13 mouse cellular contexts compared by ENCODE assay signal in the genomic region with DNA sequence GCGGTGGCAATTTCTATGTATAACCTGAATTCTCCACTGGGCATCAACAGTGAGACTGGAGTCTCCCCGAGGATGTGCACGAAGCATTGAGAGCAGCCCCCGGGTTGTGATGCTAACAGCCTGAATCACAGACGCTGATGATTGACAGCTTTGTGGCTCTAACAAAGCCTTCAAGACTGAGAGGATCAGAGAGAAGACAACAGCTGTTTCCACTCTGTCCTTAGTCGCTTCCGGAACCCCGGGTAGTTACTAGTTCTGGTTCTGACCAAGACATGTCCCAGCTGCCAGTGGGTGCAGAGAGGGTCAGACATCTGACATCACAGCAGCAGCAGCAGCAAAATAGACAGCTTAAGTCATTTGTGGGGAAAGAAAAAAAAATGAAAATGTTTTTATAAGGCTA.
DNase-seq lines count a peak whose midpoint lies in the region; ATAC-seq and TF ChIP-seq lines count a peak whose summit lies in the region.
"Had no signal": no experiment of that assay in that cellular context is flagged by ENCODE, and none has a peak within 500 bp of the region (broad histone marks: within the 10 kb centered on the region; RNA-seq: fewer than 3 reads in every experiment).

No protein-coding gene starts in this region.

- no peaks in the 10 kb centered on the region for H3K27me3 ChIP-seq in embryonic facial prominence, embryonic 11.5 days (ENCODE audit: control insufficient read depth, insufficient read depth, low read length)
- H3K27me3 ChIP-seq in intestine, embryonic 15.5 days (replicated peaks) = no peaks in the 10 kb centered on the region
- H3K27me3 ChIP-seq: Patski had no signal

- H3K36me3 ChIP-seq in embryonic facial prominence, embryonic 11.5 days (replicated peaks; ENCODE audit: control insufficient read depth, insufficient read depth, low read depth, low read length) = no peaks in the 10 kb centered on the region
- no peaks in the 10 kb centered on the region for H3K36me3 ChIP-seq in intestine, embryonic 15.5 days

- no peaks in the 10 kb centered on the region for H3K9me3 ChIP-seq in embryonic facial prominence, embryonic 11.5 days (replicated peaks; ENCODE audit: control insufficient read depth, low read length)
- no peaks in the 10 kb centered on the region for H3K9me3 ChIP-seq in intestine, embryonic 15.5 days

- no peak for TF ChIP-seq POLR2A in lung, adult 2 months (IDR thresholded peaks at IDR 0.05; ENCODE audit: borderline replicate concordance, extremely low read depth, low read depth, low read length)

- H3K4me3 ChIP-seq in embryonic facial prominence, embryonic 11.5 days (ENCODE audit: low read depth, low read length) = no peak overlapping the region
- H3K4me3 ChIP-seq in intestine, embryonic 15.5 days (replicated peaks) = no peak overlapping the region
- H3K4me3 ChIP-seq in lung, adult 2 months (replicated peaks; ENCODE audit: extremely low read depth, low read depth, low read length) = no peak overlapping the region

- H3K4me1 ChIP-seq in embryonic facial prominence, embryonic 11.5 days (ENCODE audit: control insufficient read depth, insufficient read depth, low read length) = peaks cover 2% of the 10 kb centered on the region
- 0 out of 2 replicates have a peak, but pooled peaks cover 3% of the 10 kb centered on the region for H3K4me1 ChIP-seq in intestine, embryonic 15.5 days (replicated peaks)
- no peaks in the 10 kb centered on the region for H3K4me1 ChIP-seq in lung, adult 2 months (ENCODE audit: control insufficient read depth, insufficient read depth, low read length)

- no peak overlapping the region; the same call in 1 of the 2 replicates for H3K27ac ChIP-seq in embryonic facial prominence, embryonic 11.5 days (replicated peaks; ENCODE audit: low read depth, low read length)
- no peak overlapping the region for H3K27ac ChIP-seq in intestine, embryonic 15.5 days

- DNase-seq in embryo, embryonic 10.5 days (ENCODE audit: low spot score) = peak; percentile 63
- peak; percentile 65 for DNase-seq in embryonic facial prominence, embryonic 11.5 days (ENCODE audit: low spot score)
- peak; percentile 18 for DNase-seq in lung, adult 2 months
- no peak for DNase-seq in Muller cell, postnatal 12 days (ENCODE audit: inconsistent ontology term)
- DNase-seq in thymus, postnatal 25 days = no peak
- no peak for DNase-seq in right cerebral cortex, adult 18-20 months
- DNase-seq: cerebellum, adult 11 months; gastrocnemius, postnatal 14 days; left cerebral cortex, postnatal 4 days; right cerebral cortex, postnatal 14 days had no signal

- 34% methylated on average over 8 of the region's 8 CpGs for WGBS in embryonic facial prominence, embryonic 11.5 days
- WGBS in intestine, embryonic 15.5 days = 51% methylated on average over 8 of the region's 8 CpGs
- WGBS in lung, adult 2 months = 49% methylated on average over 8 of the region's 8 CpGs

- H3K9ac ChIP-seq in embryonic facial prominence, embryonic 11.5 days (replicated peaks; ENCODE audit: low read length) = no peak overlapping the region
- H3K9ac ChIP-seq in intestine, embryonic 15.5 days = no peak overlapping the region

- no peak for TF ChIP-seq CTCF in lung, adult 2 months (IDR thresholded peaks at IDR 0.05; ENCODE audit: insufficient read depth, low read length)

- no peak for ATAC-seq in embryonic facial prominence, embryonic 11.5 days (replicated peaks; ENCODE audit: insufficient number of reproducible peaks, low FRiP score, low TSS enrichment, low read depth)
- peak; percentile 70 for ATAC-seq in intestine, embryonic 15.5 days
- ATAC-seq in megakaryocyte-erythroid progenitor cell, adult 5-6 weeks (replicated peaks; ENCODE audit: low FRiP score, low TSS enrichment, poor library complexity, severe bottlenecking) = no peak
- ATAC-seq: Patski had no signal

- no peak overlapping the region for H3K4me2 ChIP-seq in embryonic facial prominence, embryonic 11.5 days (ENCODE audit: low read depth, low read length)
- H3K4me2 ChIP-seq in intestine, embryonic 15.5 days (replicated peaks) = no peak overlapping the region

Comparison
In these comparisons a context has a peak if more than half of its experiments do, and no peak if none do; other contexts are left out.
1. DNase-seq: peak in embryo, embryonic 10.5 days (single experiment), embryonic facial prominence, embryonic 11.5 days (single experiment) and lung, adult 2 months (single experiment); none in Muller cell, postnatal 12 days (single experiment), thymus, postnatal 25 days (single experiment) and right cerebral cortex, adult 18-20 months (single experiment).